Mouse (Mus musculus) stomach, embryonic 16.5 days (tissue): ENCODE results near the gene Capn7. TPM values are rescaled to one million over a fixed set of nuclear protein-coding genes. Genes with fewer than 3 reads are reported as not detected.

Source experiments
- ATAC-seq: fragments of 200-750 bp; cut with Nextera tagmentation; 2 replicates; pipeline ENCODE4 v1.8.0; 2017; ENCODE audit warnings: moderate number of reproducible peaks, moderate TSS enrichment; ENCODE audit not compliant: insufficient read depth, low FRiP score
- H3K27ac ChIP-seq: fragments of 300-500 bp; sonication (generic); 2 replicates; pipeline ENCODE4 v1.5.1; 2014; ENCODE audit warnings: low read length
- H3K27me3 ChIP-seq: fragments of 300-500 bp; sonication (generic); 2 replicates; pipeline ENCODE4 v1.6.1; 2014; ENCODE audit warnings: low read length, control low read depth, mixed read lengths; ENCODE audit not compliant: control insufficient read depth, insufficient read depth
- H3K36me3 ChIP-seq: fragments of 300-500 bp; sonication (generic); 2 replicates; pipeline ENCODE4 v1.6.1; 2014; ENCODE audit warnings: low read length; ENCODE audit not compliant: control insufficient read depth, insufficient read depth
- H3K4me1 ChIP-seq: fragments of 300-500 bp; sonication (generic); 2 replicates; pipeline ENCODE4 v1.6.1; 2014; ENCODE audit warnings: low read length, control low read depth, mixed read lengths; ENCODE audit not compliant: control insufficient read depth, insufficient read depth
- H3K4me2 ChIP-seq: fragments of 300-500 bp; sonication (generic); 2 replicates; pipeline ENCODE4 v1.6.1; 2014; ENCODE audit warnings: low read depth, low read length, mixed read lengths
- H3K4me3 ChIP-seq: fragments of 300-500 bp; sonication (generic); replicated peaks from 2 replicates; pipeline ENCODE4 v1.5.1; 2014; ENCODE audit warnings: mild to moderate bottlenecking, low read length
- H3K9ac ChIP-seq: fragments of 300-500 bp; sonication (generic); 2 replicates; pipeline ENCODE4 v1.6.1; 2014; ENCODE audit warnings: low read length
- H3K9me3 ChIP-seq: fragments of 300-500 bp; sonication (generic); replicated peaks from 2 replicates; pipeline ENCODE4 v1.6.1; 2016; ENCODE audit warnings: low read length, control low read depth; ENCODE audit not compliant: control insufficient read depth
- WGBS: fragments of 180-500 bp; shearing (Covaris S2); extraction: QIAGEN DNeasy Blood & Tissue Kit; methylation state at CpG from one replicate; pipeline ENCODE4 v1.1.7; 2014; 5-methylcytosine and 5-hydroxymethylcytosine counted together
- polyA plus RNA-seq: library from polyadenylated mRNA; unstranded; fragments of >200 nt; fragmentation: Nextera tagmentation; extraction: Ambion mirVana; gene quantifications from 2 replicates; pipeline ENCODE4 v1.2.1, GENCODE M21; 2015

Capn7 gene
- polyA plus RNA-seq, 1 experiment from 2014 or later: 35.7 TPM

GRCm38 (mm10) chr14:31398819-31399218 lies 62.4 kb downstream of the Capn7 start:
- Histone ChIP-seq H3K36me3 (no peaks in the 10 kb centered on the region), H3K9ac (no peak overlapping the region), H3K4me1 (peaks cover 21% of the 10 kb centered on the region), H3K4me3 (no peak overlapping the region), H3K4me2 (no peak overlapping the region), H3K27me3 (no peaks in the 10 kb centered on the region), H3K27ac (no peak overlapping the region), H3K9me3 (no peaks in the 10 kb centered on the region; the same call in 1 of the 2 replicates)
- WGBS: 90% methylated on average over 11 of the region's 11 CpGs
- no peak for ATAC-seq

GRCm38 (mm10) chr14:31399271-31399670 lies 62.8 kb downstream of the Capn7 start:
- Histone ChIP-seq H3K36me3 (no peaks in the 10 kb centered on the region), H3K4me3 (no peak overlapping the region), H3K9ac (no peak overlapping the region), H3K4me1 (peaks cover 17% of the 10 kb centered on the region), H3K4me2 (no peak overlapping the region), H3K27ac (no peak overlapping the region), H3K27me3 (no peaks in the 10 kb centered on the region), H3K9me3 (no peaks in the 10 kb centered on the region; the same call in 1 of the 2 replicates)
- ATAC-seq: no peak
- WGBS: 80% methylated on average over 3 of the region's 3 CpGs

GRCm38 (mm10) chr14:31400246-31400645 lies 63.8 kb downstream of the Capn7 start:
- no peak overlapping the region for H3K4me3 ChIP-seq
- no peak overlapping the region for H3K4me2 ChIP-seq
- peaks cover 17% of the 10 kb centered on the region for H3K4me1 ChIP-seq
- no peaks in the 10 kb centered on the region; the same call in 1 of the 2 replicates for H3K9me3 ChIP-seq
- H3K36me3 ChIP-seq: no peaks in the 10 kb centered on the region
- H3K27ac ChIP-seq: peak overlapping the region; percentile 21; the same call in 1 of the 2 replicates
- H3K9ac ChIP-seq: no peak overlapping the region
- ATAC-seq: no peak
- H3K27me3 ChIP-seq: no peaks in the 10 kb centered on the region
- 81% methylated on average over 7 of the region's 7 CpGs for WGBS

GRCm38 (mm10) chr14:31400896-31401295 lies 64.5 kb downstream of the Capn7 start:
- H3K36me3 ChIP-seq: no peaks in the 10 kb centered on the region
- no peak overlapping the region for H3K9ac ChIP-seq
- H3K4me1 ChIP-seq: peaks cover 17% of the 10 kb centered on the region
- H3K27me3 ChIP-seq: no peaks in the 10 kb centered on the region
- no peaks in the 10 kb centered on the region for H3K9me3 ChIP-seq
- no peak overlapping the region for H3K4me2 ChIP-seq
- H3K4me3 ChIP-seq: no peak overlapping the region
- no peak for ATAC-seq
- H3K27ac ChIP-seq: peak overlapping the region; percentile 78; the same call in 1 of the 2 replicates
- WGBS: 65% methylated on average over 11 of the region's 11 CpGs

GRCm38 (mm10) chr14:31401918-31402427 lies 65.5 kb downstream of the Capn7 start:
- peak overlapping the region; percentile 78; the same call in 1 of the 2 replicates for H3K27ac ChIP-seq
- H3K9ac ChIP-seq: no peak overlapping the region; the same call in 1 of the 2 replicates
- peaks cover 17% of the 10 kb centered on the region for H3K4me1 ChIP-seq
- no peaks in the 10 kb centered on the region for H3K9me3 ChIP-seq
- no peaks in the 10 kb centered on the region for H3K36me3 ChIP-seq
- no peak overlapping the region for H3K4me3 ChIP-seq
- no peak for ATAC-seq
- WGBS: 76% methylated on average over 6 of the region's 6 CpGs
- H3K27me3 ChIP-seq: no peaks in the 10 kb centered on the region
- no peak overlapping the region for H3K4me2 ChIP-seq

- 78% methylated on average over 5 of the region's 5 CpGs for WGBS
Measured at GRCm38 (mm10) chr14:31402693-31403092, 66.3 kb downstream of the Capn7 start.

GRCm38 (mm10) chr14:31403556-31403955 lies 67.1 kb downstream of the Capn7 start:
- H3K27ac ChIP-seq: no peak overlapping the region
- H3K4me2 ChIP-seq: no peak overlapping the region
- no peaks in the 10 kb centered on the region for H3K36me3 ChIP-seq
- no peak for ATAC-seq
- 61% methylated on average over 9 of the region's 9 CpGs for WGBS
- peaks cover 10% of the 10 kb centered on the region for H3K4me1 ChIP-seq
- no peaks in the 10 kb centered on the region for H3K27me3 ChIP-seq
- no peak overlapping the region for H3K4me3 ChIP-seq
- H3K9me3 ChIP-seq: no peaks in the 10 kb centered on the region
- H3K9ac ChIP-seq: no peak overlapping the region

More at GRCm38 (mm10) chr14:31402693-31403092, 66.3 kb downstream of the Capn7 start:
- no peaks in the 10 kb centered on the region for H3K36me3 ChIP-seq
- no peak overlapping the region for H3K27ac ChIP-seq
- no peak for ATAC-seq
- H3K9me3 ChIP-seq: no peaks in the 10 kb centered on the region
- H3K9ac ChIP-seq: no peak overlapping the region; the same call in 1 of the 2 replicates
- H3K4me2 ChIP-seq: no peak overlapping the region
- H3K27me3 ChIP-seq: no peaks in the 10 kb centered on the region
- H3K4me3 ChIP-seq: no peak overlapping the region
- H3K4me1 ChIP-seq: peaks cover 12% of the 10 kb centered on the region

GRCm38 (mm10) chr14:31403995-31404394 lies 67.6 kb downstream of the Capn7 start:
- Histone ChIP-seq H3K4me2 (no peak overlapping the region), H3K4me3 (no peak overlapping the region), H3K27ac (no peak overlapping the region), H3K4me1 (peaks cover 10% of the 10 kb centered on the region), H3K9me3 (no peaks in the 10 kb centered on the region), H3K36me3 (no peaks in the 10 kb centered on the region), H3K27me3 (no peaks in the 10 kb centered on the region), H3K9ac (no peak overlapping the region)
- peak; percentile 53; the same call in 1 of the 2 replicates for ATAC-seq
- 56% methylated on average over 8 of the region's 8 CpGs for WGBS

- H3K36me3 ChIP-seq: no peaks in the 10 kb centered on the region
- no peak overlapping the region for H3K9ac ChIP-seq
- no peaks in the 10 kb centered on the region for H3K27me3 ChIP-seq
- no peaks in the 10 kb centered on the region for H3K9me3 ChIP-seq
- H3K4me2 ChIP-seq: no peak overlapping the region
- H3K4me1 ChIP-seq: peaks cover 10% of the 10 kb centered on the region
- H3K27ac ChIP-seq: no peak overlapping the region
- ATAC-seq: no peak
- WGBS: 86% methylated on average over 4 of the region's 4 CpGs
- H3K4me3 ChIP-seq: no peak overlapping the region
Measured at GRCm38 (mm10) chr14:31404663-31405062, 68.2 kb downstream of the Capn7 start.
